Mouse (Mus musculus): Measurements from ENCODE around the gene Gas1. TPM values are rescaled to one million over a fixed set of nuclear protein-coding genes. Genes with fewer than 3 reads are reported as not detected.

The Gas1 gene
- polyA plus RNA-seq, 1 experiment from 2014 or later, result 44.4 TPM

DNA sequence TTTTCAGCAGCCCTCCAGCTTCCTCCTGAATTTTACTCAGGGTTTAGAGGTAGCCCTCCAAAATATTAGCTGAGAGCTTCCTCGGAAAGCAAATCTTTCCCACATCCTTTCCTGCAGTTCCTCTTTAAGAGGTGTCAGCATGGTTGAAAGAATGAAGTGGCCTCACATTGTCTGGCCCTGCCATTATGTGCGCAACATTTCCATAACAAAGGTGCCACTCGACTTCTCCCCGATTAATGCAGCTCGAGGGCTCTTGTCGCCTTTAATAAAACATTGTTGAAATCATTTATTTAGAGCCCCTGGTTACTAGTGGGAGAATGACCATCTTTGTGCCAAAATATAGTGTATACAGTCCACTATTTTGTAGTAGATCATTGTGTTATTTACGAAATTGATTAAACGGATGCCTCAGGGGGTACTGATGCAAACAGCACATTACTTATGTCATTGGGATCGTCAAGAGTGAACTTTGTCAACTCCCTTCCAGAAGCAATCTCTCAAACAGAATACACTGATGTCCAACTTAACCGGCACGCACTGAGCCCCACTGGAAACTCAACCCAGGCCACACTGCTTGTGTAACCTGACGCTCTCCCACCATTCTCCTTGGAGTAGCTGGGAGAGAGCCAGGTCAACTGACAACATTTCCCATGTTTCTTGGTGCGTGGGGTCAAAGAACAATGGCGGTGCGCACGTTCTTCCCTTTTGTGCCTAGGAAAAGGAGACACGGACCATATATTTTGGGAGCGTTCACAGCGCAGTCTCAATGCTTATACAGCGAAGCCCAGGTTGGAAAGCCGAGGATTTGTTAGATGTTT lies 6.1 kb downstream of the Gas1 start:
- Histone ChIP-seq H3K4me3 (ENCODE audit: low read depth, low read length) (no peak overlapping the region), H3K9ac (ENCODE audit: low read depth, low read length) (no peak overlapping the region), H3K27me3 (replicated peaks; ENCODE audit: control insufficient read depth, insufficient read depth, low read length) (peaks cover 45% of the 10 kb centered on the region), H3K4me2 (replicated peaks; ENCODE audit: low read depth) (no peak overlapping the region), H3K36me3 (ENCODE audit: control insufficient read depth, insufficient read depth) (no peaks in the 10 kb centered on the region), H3K9me3 (ENCODE audit: control insufficient read depth) (no peaks in the 10 kb centered on the region), H3K27ac (ENCODE audit: low read depth, low read length) (no peak overlapping the region), H3K4me1 (replicated peaks; ENCODE audit: control insufficient read depth, insufficient read depth, low read length) (no peaks in the 10 kb centered on the region)
- ATAC-seq, result no peak
- WGBS, result 79% methylated on average over 21 of the region's 21 CpGs
- TF ChIP-seq CTCF (IDR thresholded peaks at IDR 0.05; ENCODE audit: low read depth), result no peak

DNA sequence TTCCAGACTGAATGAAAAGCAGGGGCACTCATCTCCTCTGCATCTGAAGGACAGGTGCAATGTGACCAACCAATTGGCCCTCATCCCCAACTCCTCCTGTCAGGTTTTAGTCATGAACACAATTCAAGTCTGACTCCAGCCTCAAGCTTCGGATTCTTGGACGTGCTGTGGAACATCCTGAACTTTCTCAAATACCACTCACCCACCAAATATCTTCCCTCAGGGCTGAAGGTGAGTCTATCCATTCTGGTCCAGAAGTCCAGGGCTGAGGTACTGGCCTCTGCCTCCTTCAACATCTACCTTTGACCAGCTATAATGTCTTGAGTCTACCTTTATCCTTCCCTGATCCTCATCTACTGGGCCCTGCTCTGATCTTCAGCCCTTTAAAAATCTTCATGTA lies 8.1 kb downstream of the Gas1 start:
- Histone ChIP-seq H3K36me3 (ENCODE audit: control insufficient read depth, insufficient read depth) (no peaks in the 10 kb centered on the region), H3K27me3 (replicated peaks; ENCODE audit: control insufficient read depth, insufficient read depth, low read length) (peaks cover 25% of the 10 kb centered on the region), H3K9ac (ENCODE audit: low read depth, low read length) (no peak overlapping the region), H3K27ac (ENCODE audit: low read depth, low read length) (no peak overlapping the region), H3K4me1 (replicated peaks; ENCODE audit: control insufficient read depth, insufficient read depth, low read length) (no peaks in the 10 kb centered on the region), H3K4me3 (ENCODE audit: low read depth, low read length) (no peak overlapping the region), H3K4me2 (replicated peaks; ENCODE audit: low read depth) (no peak overlapping the region), H3K9me3 (ENCODE audit: control insufficient read depth) (no peaks in the 10 kb centered on the region)
- WGBS, result 92% methylated on average over 2 of the region's 2 CpGs
- TF ChIP-seq CTCF (IDR thresholded peaks at IDR 0.05; ENCODE audit: low read depth), result no peak
- no peak for ATAC-seq

DNA sequence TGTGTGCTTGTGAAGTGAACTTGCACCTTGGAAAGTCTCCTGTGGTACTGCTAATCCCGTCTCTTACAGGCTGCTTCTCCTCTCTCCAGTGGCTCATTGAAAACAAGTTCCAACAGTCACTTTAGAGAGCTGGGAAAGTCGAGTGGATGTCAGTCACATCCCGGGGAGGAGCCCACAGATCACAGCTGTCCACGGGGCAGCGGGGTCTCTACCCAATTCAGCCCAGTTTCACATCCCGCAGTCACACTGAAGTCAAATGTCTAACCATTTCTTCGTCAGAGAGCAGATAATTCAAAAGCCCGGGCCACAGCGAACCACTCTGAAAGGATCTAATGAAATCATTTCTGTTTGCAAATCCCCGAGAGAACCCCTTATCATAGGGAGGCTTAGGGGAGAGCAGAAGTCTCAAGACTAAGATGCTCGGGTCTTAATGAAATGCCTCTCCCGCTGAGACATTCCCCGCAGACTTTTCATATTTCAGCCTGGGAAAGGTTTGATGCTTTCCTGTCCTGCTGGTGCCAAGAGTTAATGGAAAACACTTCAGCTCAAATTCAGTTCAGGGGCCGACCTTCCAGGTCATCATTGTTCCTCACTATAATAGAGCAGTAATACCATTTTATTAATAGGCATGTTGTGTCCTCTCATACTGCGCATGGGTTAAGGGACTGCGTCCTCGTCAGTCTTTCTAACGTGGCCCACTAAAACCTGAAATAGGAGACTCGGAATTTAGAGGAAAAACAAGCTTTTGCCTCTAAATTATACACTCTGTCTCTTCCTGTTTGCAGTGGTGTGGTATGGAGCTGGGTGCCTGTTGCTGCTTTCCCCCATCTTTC lies 20.7 kb downstream of the Gas1 start:
- 44% methylated on average over 19 of the region's 19 CpGs for WGBS
- no peak for TF ChIP-seq CTCF (IDR thresholded peaks at IDR 0.05; ENCODE audit: low read depth)
- H3K4me1 ChIP-seq (replicated peaks; ENCODE audit: control insufficient read depth, insufficient read depth, low read length), result no peaks in the 10 kb centered on the region
- ATAC-seq, result no peak
- 0 out of 2 replicates have a peak, but pooled peaks cover 2% of the 10 kb centered on the region for H3K9me3 ChIP-seq (ENCODE audit: control insufficient read depth)
- H3K36me3 ChIP-seq (ENCODE audit: control insufficient read depth, insufficient read depth), result no peaks in the 10 kb centered on the region
- H3K4me3 ChIP-seq (ENCODE audit: low read depth, low read length), result no peak overlapping the region
- no peak overlapping the region for H3K9ac ChIP-seq (ENCODE audit: low read depth, low read length)
- no peaks in the 10 kb centered on the region for H3K27me3 ChIP-seq (replicated peaks; ENCODE audit: control insufficient read depth, insufficient read depth, low read length)
- no peak overlapping the region for H3K27ac ChIP-seq (ENCODE audit: low read depth, low read length)
- H3K4me2 ChIP-seq (replicated peaks; ENCODE audit: low read depth), result no peak overlapping the region

DNA sequence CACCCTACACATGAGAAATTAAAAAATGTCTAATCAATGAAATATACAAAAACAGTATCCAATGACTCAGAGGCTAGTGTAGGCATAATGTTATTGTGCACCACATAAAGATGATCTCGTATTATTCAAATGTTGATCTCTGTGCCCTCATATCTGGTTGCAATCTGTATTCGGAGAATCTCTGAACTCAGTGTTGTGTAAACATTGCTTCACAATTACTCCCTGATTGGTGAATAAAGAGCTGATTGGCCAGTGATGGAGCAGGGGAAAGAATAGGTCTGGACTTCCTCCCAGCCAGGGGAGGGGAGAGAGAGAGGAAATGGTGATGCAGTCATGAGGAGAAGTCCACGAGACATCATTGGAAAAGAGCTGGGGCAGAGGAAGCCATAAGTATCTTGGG lies 23.0 kb downstream of the Gas1 start:
- H3K27ac ChIP-seq (ENCODE audit: low read depth, low read length), result no peak overlapping the region
- H3K9me3 ChIP-seq (ENCODE audit: control insufficient read depth), result 0 out of 2 replicates have a peak, but pooled peaks cover 2% of the 10 kb centered on the region
- TF ChIP-seq CTCF (IDR thresholded peaks at IDR 0.05; ENCODE audit: low read depth), result no peak
- H3K4me1 ChIP-seq (replicated peaks; ENCODE audit: control insufficient read depth, insufficient read depth, low read length), result no peaks in the 10 kb centered on the region
- 93% methylated on average over 3 of the region's 3 CpGs for WGBS
- H3K4me2 ChIP-seq (replicated peaks; ENCODE audit: low read depth), result no peak overlapping the region
- no peaks in the 10 kb centered on the region for H3K27me3 ChIP-seq (replicated peaks; ENCODE audit: control insufficient read depth, insufficient read depth, low read length)
- no peak overlapping the region for H3K4me3 ChIP-seq (ENCODE audit: low read depth, low read length)
- no peak overlapping the region for H3K9ac ChIP-seq (ENCODE audit: low read depth, low read length)
- H3K36me3 ChIP-seq (ENCODE audit: control insufficient read depth, insufficient read depth), result no peaks in the 10 kb centered on the region
- ATAC-seq, result no peak

DNA sequence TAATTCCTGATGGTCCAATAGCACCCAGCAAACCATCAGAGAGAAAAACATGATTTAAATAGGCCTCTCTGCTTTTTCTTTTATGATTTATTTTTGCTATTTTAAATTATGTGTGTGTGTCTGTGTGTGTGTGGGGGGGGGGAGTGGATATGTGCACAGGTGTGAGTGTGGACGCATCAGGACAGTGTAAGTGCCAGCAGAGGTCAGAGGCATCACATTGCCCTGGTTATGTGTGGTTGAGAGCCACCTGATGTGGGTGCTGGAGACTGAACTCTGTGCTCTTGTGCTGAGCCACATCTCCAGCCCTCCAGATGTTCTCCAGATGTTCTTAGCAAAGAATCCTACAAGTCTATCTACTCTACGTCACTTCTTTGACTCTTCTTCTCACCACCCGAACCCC lies 28.9 kb downstream of the Gas1 start:
- peaks cover 7% of the 10 kb centered on the region; the same call in 1 of the 2 replicates for H3K27me3 ChIP-seq (replicated peaks; ENCODE audit: control insufficient read depth, insufficient read depth, low read length)
- H3K4me2 ChIP-seq (replicated peaks; ENCODE audit: low read depth), result no peak overlapping the region
- H3K36me3 ChIP-seq (ENCODE audit: control insufficient read depth, insufficient read depth), result no peaks in the 10 kb centered on the region
- H3K9me3 ChIP-seq (ENCODE audit: control insufficient read depth), result no peaks in the 10 kb centered on the region
- TF ChIP-seq CTCF (IDR thresholded peaks at IDR 0.05; ENCODE audit: low read depth), result no peak
- H3K27ac ChIP-seq (ENCODE audit: low read depth, low read length), result no peak overlapping the region
- H3K4me1 ChIP-seq (replicated peaks; ENCODE audit: control insufficient read depth, insufficient read depth, low read length), result no peaks in the 10 kb centered on the region
- H3K4me3 ChIP-seq (ENCODE audit: low read depth, low read length), result no peak overlapping the region
- no peak for ATAC-seq
- WGBS, result 83% methylated on average over 3 of the region's 3 CpGs
- no peak overlapping the region for H3K9ac ChIP-seq (ENCODE audit: low read depth, low read length)

DNA sequence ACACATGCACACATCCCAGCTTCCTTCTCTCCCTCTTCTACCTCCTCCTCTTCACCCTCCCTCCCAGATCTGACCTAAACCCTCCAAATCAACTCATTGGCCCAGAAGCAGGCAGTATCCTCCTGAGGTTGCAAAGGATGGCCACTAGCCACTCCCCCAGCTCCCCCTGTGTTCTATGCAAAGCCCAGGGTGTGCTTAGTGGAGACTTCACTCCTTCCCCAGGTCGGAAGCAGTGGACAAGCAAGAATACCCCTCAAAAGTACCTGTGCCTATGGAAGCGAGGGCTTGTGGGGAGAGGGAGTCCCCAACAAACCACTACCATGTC lies 29.3 kb downstream of the Gas1 start:
- Histone ChIP-seq H3K4me2 (replicated peaks; ENCODE audit: low read depth) (no peak overlapping the region), H3K9ac (ENCODE audit: low read depth, low read length) (no peak overlapping the region), H3K27ac (ENCODE audit: low read depth, low read length) (no peak overlapping the region), H3K27me3 (replicated peaks; ENCODE audit: control insufficient read depth, insufficient read depth, low read length) (peaks cover 7% of the 10 kb centered on the region; the same call in 1 of the 2 replicates), H3K36me3 (ENCODE audit: control insufficient read depth, insufficient read depth) (no peaks in the 10 kb centered on the region), H3K9me3 (ENCODE audit: control insufficient read depth) (no peaks in the 10 kb centered on the region), H3K4me3 (ENCODE audit: low read depth, low read length) (no peak overlapping the region), H3K4me1 (replicated peaks; ENCODE audit: control insufficient read depth, insufficient read depth, low read length) (no peaks in the 10 kb centered on the region)
- no peak for TF ChIP-seq CTCF (IDR thresholded peaks at IDR 0.05; ENCODE audit: low read depth)
- whole genome bisulfite sequencing, result 85% methylated on average over 2 of the region's 2 CpGs
- no peak for ATAC-seq

Data from intestine, postnatal 0 days (tissue).